Mouse (Mus musculus): ENCODE results near the gene Dop1a. TPM values are rescaled to one million over a fixed set of nuclear protein-coding genes. Genes with fewer than 3 reads are reported as not detected.

The Dop1a gene
- polyA plus RNA-seq, 1 experiment from 2014 or later: 71.6 TPM

DNA sequence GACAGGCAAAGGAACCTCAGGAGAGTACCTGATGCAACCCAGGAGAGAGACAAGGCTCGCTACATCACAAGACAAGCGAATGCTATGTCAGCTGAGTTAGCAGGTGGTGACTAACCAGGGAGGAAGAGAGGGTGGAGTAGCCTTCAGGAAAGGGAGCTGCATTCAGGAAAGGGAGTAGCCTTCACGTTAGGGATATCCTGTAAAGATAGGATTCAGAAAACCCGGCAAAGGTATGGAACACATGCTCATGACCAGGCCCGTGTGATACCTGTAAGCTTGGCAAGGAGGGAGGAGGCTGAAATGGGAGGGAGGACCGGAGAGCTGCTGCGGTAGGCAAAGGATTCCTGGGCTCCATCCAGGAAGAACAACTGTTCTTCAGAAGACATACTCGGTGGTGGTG, 19.5 kb upstream of the Dop1a start:
- Histone ChIP-seq H3K4me1 (ENCODE audit: control insufficient read depth, insufficient read depth, low read length) (no peaks in the 10 kb centered on the region), H3K36me3 (ENCODE audit: control insufficient read depth, insufficient read depth, low read length) (no peaks in the 10 kb centered on the region), H3K4me2 (ENCODE audit: low read depth, low read length) (no peak overlapping the region), H3K9ac (replicated peaks; ENCODE audit: low read depth, low read length) (no peak overlapping the region), H3K27ac (ENCODE audit: low read depth, low read length) (no peak overlapping the region), H3K27me3 (ENCODE audit: control insufficient read depth, insufficient read depth, low read length) (no peaks in the 10 kb centered on the region), H3K9me3 (ENCODE audit: control insufficient read depth, low read length) (no peaks in the 10 kb centered on the region), H3K4me3 (ENCODE audit: low read depth, low read length) (no peak overlapping the region)
- WGBS: 92% methylated on average over 8 of the region's 8 CpGs
- ATAC-seq (ENCODE audit: low read depth): no peak

DNA sequence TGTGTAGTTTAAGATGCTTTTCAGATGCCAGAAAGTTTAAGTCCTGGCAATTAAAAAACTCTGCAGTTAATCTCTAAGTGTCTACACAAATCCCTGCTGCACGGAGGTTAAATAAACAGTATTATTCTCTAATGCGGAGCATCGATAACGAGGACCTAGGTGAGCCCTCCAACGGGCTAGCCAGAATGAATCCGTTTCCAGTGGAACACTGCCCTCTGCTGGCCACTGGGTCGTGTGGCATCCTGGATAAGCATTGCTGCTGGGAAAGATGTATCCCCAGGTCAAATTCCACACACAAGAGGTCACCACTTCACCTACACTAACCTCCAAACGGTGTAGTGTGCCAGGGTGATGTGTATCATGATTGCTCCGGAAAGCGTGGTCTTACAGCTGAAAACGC, 17.4 kb upstream of the Dop1a start:
- no peaks in the 10 kb centered on the region for H3K27me3 ChIP-seq (ENCODE audit: control insufficient read depth, insufficient read depth, low read length)
- H3K9me3 ChIP-seq (ENCODE audit: control insufficient read depth, low read length): no peaks in the 10 kb centered on the region
- H3K4me1 ChIP-seq (ENCODE audit: control insufficient read depth, insufficient read depth, low read length): no peaks in the 10 kb centered on the region
- H3K36me3 ChIP-seq (ENCODE audit: control insufficient read depth, insufficient read depth, low read length): no peaks in the 10 kb centered on the region
- H3K4me2 ChIP-seq (ENCODE audit: low read depth, low read length): no peak overlapping the region
- H3K9ac ChIP-seq (replicated peaks; ENCODE audit: low read depth, low read length): no peak overlapping the region
- ATAC-seq (ENCODE audit: low read depth): peak; percentile 80
- H3K27ac ChIP-seq (ENCODE audit: low read depth, low read length): no peak overlapping the region
- WGBS: 6% methylated on average over 11 of the region's 11 CpGs
- no peak overlapping the region for H3K4me3 ChIP-seq (ENCODE audit: low read depth, low read length)

DNA sequence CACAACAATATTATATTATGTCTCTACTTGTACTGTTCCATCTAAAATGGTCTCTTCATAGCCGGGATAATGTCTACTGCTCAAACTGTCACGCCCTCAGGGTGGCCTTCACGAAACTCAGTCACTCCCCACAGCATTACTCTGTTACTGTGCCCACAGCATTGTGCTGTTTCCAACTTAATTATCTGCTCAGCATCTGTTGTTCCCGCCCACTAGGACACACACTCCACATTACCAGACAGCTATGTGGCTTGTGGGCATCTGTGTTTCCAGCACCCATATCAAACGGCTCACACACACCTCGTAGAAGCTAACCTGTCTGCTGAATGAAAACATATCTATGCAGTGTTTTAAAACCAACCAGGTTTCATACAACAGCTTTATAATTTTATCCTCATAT, 15.9 kb upstream of the Dop1a start:
- Histone ChIP-seq H3K36me3 (ENCODE audit: control insufficient read depth, insufficient read depth, low read length) (no peaks in the 10 kb centered on the region), H3K27me3 (ENCODE audit: control insufficient read depth, insufficient read depth, low read length) (no peaks in the 10 kb centered on the region)
- ATAC-seq (ENCODE audit: low read depth): peak; percentile 50; the same call in 1 of the 2 replicates

DNA sequence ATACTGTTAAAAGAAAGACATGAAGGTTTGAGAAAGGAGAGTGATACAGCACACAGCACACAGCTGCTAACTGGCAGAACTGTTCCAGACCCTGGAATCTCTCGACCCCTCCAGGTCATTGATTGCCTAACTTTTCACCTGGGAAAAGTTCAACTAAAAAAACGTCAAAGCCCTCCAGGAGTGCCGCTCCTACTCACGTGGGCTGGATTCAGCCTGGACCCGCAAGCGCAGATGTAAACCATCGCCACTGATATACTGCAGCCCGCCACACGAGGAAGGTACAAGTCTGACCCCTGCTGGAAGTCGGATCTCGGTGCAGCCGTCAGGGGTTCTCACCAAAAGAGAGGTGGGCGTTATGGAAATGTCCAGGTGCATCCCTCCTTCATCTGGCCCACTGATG, 15.3 kb upstream of the Dop1a start:
- Histone ChIP-seq H3K9ac (replicated peaks; ENCODE audit: low read depth, low read length) (no peak overlapping the region), H3K27me3 (ENCODE audit: control insufficient read depth, insufficient read depth, low read length) (no peaks in the 10 kb centered on the region), H3K36me3 (ENCODE audit: control insufficient read depth, insufficient read depth, low read length) (no peaks in the 10 kb centered on the region), H3K27ac (ENCODE audit: low read depth, low read length) (no peak overlapping the region), H3K9me3 (ENCODE audit: control insufficient read depth, low read length) (no peaks in the 10 kb centered on the region), H3K4me3 (ENCODE audit: low read depth, low read length) (0 out of 2 replicates have a peak overlapping the region, but pooled peaks have one; percentile 11), H3K4me2 (ENCODE audit: low read depth, low read length) (peak overlapping the region; percentile 42), H3K4me1 (ENCODE audit: control insufficient read depth, insufficient read depth, low read length) (no peaks in the 10 kb centered on the region)
- peak; percentile 90 for ATAC-seq (ENCODE audit: low read depth)
- 1% methylated on average over 13 of the region's 13 CpGs for WGBS

More for the DNA sequence above, 15.9 kb upstream of the Dop1a start:
- WGBS: 37% methylated on average over 6 of the region's 6 CpGs
- H3K27ac ChIP-seq (ENCODE audit: low read depth, low read length): no peak overlapping the region
- no peak overlapping the region for H3K4me2 ChIP-seq (ENCODE audit: low read depth, low read length)
- no peaks in the 10 kb centered on the region for H3K4me1 ChIP-seq (ENCODE audit: control insufficient read depth, insufficient read depth, low read length)
- no peak overlapping the region for H3K4me3 ChIP-seq (ENCODE audit: low read depth, low read length)
- H3K9me3 ChIP-seq (ENCODE audit: control insufficient read depth, low read length): no peaks in the 10 kb centered on the region
- no peak overlapping the region for H3K9ac ChIP-seq (replicated peaks; ENCODE audit: low read depth, low read length)

DNA sequence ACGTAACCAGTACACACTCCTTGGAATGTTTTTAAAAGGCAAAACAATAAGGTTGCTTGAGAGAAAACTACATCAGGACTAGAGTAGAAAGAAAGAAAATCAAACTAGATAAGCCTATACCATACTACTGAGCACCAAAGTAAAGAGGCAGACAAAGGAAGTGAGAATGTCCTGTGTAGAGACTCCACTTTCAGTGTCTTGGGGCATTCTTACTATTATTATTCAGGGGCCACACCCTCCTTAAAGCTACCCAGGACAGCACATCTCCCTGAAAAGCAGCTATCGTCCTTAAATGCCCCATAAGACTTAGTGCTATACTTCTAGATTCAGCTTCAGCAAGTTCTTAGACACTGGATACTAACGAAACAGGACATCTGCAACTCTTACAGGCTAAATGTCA, 13.3 kb upstream of the Dop1a start:
- Histone ChIP-seq H3K4me2 (ENCODE audit: low read depth, low read length) (no peak overlapping the region), H3K9ac (replicated peaks; ENCODE audit: low read depth, low read length) (no peak overlapping the region), H3K36me3 (ENCODE audit: control insufficient read depth, insufficient read depth, low read length) (no peaks in the 10 kb centered on the region), H3K27ac (ENCODE audit: low read depth, low read length) (no peak overlapping the region), H3K9me3 (ENCODE audit: control insufficient read depth, low read length) (no peaks in the 10 kb centered on the region), H3K27me3 (ENCODE audit: control insufficient read depth, insufficient read depth, low read length) (no peaks in the 10 kb centered on the region), H3K4me1 (ENCODE audit: control insufficient read depth, insufficient read depth, low read length) (no peaks in the 10 kb centered on the region), H3K4me3 (ENCODE audit: low read depth, low read length) (no peak overlapping the region)
- 88% methylated on average over 3 of the region's 3 CpGs for WGBS
- no peak for ATAC-seq (ENCODE audit: low read depth)

DNA sequence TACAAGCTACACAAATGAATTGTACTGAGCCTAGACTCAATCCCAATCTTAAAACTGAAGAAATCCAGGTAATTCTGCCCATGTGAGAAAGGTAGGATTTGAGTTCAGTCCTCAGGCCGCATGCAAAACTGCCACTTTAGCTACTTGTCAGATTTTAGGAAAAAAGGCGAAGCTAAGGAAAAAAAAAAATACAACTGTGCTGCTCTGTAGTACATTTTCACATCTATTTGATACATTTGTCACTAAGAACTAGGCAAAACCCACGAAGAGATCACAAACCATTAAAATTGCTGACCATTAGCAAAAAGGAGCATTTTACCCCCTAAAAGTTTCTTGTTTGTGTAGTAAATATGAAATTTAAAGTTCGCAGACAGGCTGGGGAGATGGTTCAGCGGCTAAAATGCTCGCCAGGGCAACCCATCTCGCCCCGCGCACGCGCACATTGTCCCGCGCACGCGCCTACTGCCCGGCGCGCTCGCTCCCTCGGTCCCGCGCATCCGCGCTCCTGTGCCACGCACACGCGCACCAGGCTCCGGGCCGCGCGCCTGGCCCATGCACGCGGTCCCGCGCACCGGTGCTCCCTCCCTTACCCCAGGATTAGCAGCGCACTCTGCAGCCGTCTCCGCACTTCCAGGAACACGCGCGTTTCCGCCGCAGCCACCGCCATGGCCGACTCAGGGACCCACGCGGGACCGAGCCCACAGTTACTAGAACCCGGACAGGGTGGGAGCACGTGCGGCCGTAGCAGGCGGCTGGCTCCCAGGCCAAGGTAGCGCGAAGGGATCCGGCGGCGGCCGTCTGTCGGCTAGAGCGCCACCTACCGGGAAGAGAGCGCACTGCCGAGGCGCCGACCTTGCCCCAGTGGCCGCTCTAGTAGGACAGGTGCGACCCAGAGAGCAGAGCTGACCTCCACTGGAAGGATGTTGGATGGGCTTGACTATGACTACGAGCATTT, 2.5 kb upstream of the Dop1a start, which contains the start of gene Ube2cbp:
Gene Ube2cbp (minus strand): TSS at position 800 of the 955 bp plus-strand sequence.
- ATAC-seq (ENCODE audit: low read depth): peak; percentile 79
- Histone ChIP-seq H3K4me3 (ENCODE audit: low read depth, low read length) (peak within 1 kb of the TSS; percentile 68), H3K9ac (replicated peaks; ENCODE audit: low read depth, low read length) (peak within 1 kb of the TSS; percentile 83), H3K27me3 (ENCODE audit: control insufficient read depth, insufficient read depth, low read length) (no peaks in the 10 kb centered on the region), H3K4me2 (ENCODE audit: low read depth, low read length) (peak within 1 kb of the TSS; percentile 50), H3K36me3 (ENCODE audit: control insufficient read depth, insufficient read depth, low read length) (no peaks in the 10 kb centered on the region), H3K27ac (ENCODE audit: low read depth, low read length) (peak within 1 kb of the TSS; percentile 82), H3K9me3 (ENCODE audit: control insufficient read depth, low read length) (no peaks in the 10 kb centered on the region), H3K4me1 (ENCODE audit: control insufficient read depth, insufficient read depth, low read length) (peaks cover 11% of the 10 kb centered on the region)
- 3% methylated on average over 69 of the region's 70 CpGs for WGBS

DNA sequence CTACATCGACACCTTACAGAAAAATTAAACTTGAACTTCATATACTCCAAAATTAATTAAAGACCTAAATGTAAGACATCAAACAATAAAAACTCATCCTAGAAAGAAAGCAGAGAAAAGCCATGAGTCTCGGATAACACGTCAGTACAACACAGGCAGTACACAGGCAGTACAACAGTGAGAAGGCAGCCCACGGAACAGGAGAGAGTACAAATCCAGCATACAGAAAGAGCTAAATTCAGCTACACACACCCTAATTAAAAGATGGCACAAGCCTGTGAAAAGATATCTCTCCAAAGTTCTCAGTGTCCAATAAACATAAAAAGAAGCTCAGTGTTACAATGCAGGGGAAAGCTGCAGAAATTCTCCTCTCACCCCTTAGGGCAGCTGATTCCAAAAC, 9.0 kb downstream of the Dop1a start:
- H3K27ac ChIP-seq (ENCODE audit: low read depth, low read length): no peak overlapping the region
- no peak for ATAC-seq (ENCODE audit: low read depth)
- H3K27me3 ChIP-seq (ENCODE audit: control insufficient read depth, insufficient read depth, low read length): no peaks in the 10 kb centered on the region
- H3K9me3 ChIP-seq (ENCODE audit: control insufficient read depth, low read length): no peaks in the 10 kb centered on the region
- H3K9ac ChIP-seq (replicated peaks; ENCODE audit: low read depth, low read length): no peak overlapping the region
- no peaks in the 10 kb centered on the region for H3K36me3 ChIP-seq (ENCODE audit: control insufficient read depth, insufficient read depth, low read length)
- H3K4me2 ChIP-seq (ENCODE audit: low read depth, low read length): no peak overlapping the region
- no peak overlapping the region for H3K4me3 ChIP-seq (ENCODE audit: low read depth, low read length)
- no peaks in the 10 kb centered on the region for H3K4me1 ChIP-seq (ENCODE audit: control insufficient read depth, insufficient read depth, low read length)
- 92% methylated on average over 4 of the region's 4 CpGs for WGBS

DNA sequence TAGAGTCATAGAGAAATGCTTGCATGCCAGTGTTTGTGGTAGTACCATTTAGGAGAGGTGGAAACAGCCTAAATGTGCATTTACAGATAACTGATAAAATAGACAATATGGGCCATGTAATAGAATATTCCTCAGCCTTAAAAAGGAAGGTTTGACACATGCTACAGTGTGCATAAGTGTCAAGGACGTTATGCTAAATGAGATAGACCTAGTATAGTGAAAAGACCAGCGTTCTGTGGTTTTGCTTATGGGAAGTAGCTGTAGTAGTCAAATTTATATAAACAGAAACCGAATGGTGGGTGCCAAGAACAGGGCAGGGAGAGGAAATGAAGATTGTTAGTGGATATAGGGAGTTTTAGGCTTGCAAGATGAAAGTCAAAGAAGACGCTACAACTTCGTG, 9.8 kb downstream of the Dop1a start:
- H3K27ac ChIP-seq (ENCODE audit: low read depth, low read length): no peak overlapping the region
- H3K36me3 ChIP-seq (ENCODE audit: control insufficient read depth, insufficient read depth, low read length): no peaks in the 10 kb centered on the region
- H3K27me3 ChIP-seq (ENCODE audit: control insufficient read depth, insufficient read depth, low read length): no peaks in the 10 kb centered on the region
- no peaks in the 10 kb centered on the region for H3K4me1 ChIP-seq (ENCODE audit: control insufficient read depth, insufficient read depth, low read length)
- no peak overlapping the region for H3K4me2 ChIP-seq (ENCODE audit: low read depth, low read length)
- H3K9me3 ChIP-seq (ENCODE audit: control insufficient read depth, low read length): no peaks in the 10 kb centered on the region
- 83% methylated on average over 5 of the region's 5 CpGs for WGBS
- no peak for ATAC-seq (ENCODE audit: low read depth)
- H3K9ac ChIP-seq (replicated peaks; ENCODE audit: low read depth, low read length): no peak overlapping the region
- no peak overlapping the region for H3K4me3 ChIP-seq (ENCODE audit: low read depth, low read length)

DNA sequence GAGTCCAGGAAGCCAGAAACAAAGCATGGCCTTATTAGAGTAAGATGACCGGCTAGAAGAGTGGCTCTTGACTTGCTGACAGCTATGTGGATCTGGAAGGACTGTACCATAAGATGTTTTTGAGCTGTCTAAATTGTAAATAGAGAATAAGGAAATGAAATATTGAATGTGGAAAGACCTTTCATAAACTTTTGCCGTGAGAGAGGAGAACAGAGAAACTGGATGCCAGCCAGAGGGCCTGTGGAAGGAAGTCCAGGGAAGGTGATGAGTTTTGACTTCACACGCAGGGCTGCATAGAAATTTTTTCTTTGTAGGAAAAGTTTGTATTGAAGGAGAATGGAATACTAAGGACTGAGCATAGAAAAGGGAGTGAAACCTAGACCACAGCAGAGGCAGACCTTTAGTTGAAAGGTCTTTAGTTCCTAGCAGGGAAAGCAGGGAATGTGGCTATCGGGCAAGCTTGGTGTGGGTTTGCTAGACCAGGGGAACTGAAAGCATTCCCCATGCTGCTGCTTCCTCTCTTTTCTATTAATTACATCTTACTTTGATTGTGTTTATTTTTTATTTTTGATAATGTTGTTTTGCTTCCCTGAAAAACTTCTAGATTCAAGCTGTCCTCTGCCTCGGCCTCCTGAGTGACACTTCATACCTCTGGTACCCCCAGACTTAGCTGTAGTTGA, 11.6 kb downstream of the Dop1a start:
- no peak for ATAC-seq (ENCODE audit: low read depth)
- H3K4me2 ChIP-seq (ENCODE audit: low read depth, low read length): no peak overlapping the region
- H3K9ac ChIP-seq (replicated peaks; ENCODE audit: low read depth, low read length): no peak overlapping the region
- no peaks in the 10 kb centered on the region for H3K27me3 ChIP-seq (ENCODE audit: control insufficient read depth, insufficient read depth, low read length)
- H3K4me3 ChIP-seq (ENCODE audit: low read depth, low read length): no peak overlapping the region
- no peak overlapping the region for H3K27ac ChIP-seq (ENCODE audit: low read depth, low read length)
- H3K4me1 ChIP-seq (ENCODE audit: control insufficient read depth, insufficient read depth, low read length): no peaks in the 10 kb centered on the region
- H3K36me3 ChIP-seq (ENCODE audit: control insufficient read depth, insufficient read depth, low read length): no peaks in the 10 kb centered on the region
- no peaks in the 10 kb centered on the region for H3K9me3 ChIP-seq (ENCODE audit: control insufficient read depth, low read length)
- 86% methylated on average over 5 of the region's 5 CpGs for WGBS
